Mouse (Mus musculus): Measurements from ENCODE around the gene Fahd2a. TPM values are rescaled to one million over a fixed set of nuclear protein-coding genes. Genes with fewer than 3 reads are reported as not detected.

Gene Fahd2a
- polyA plus RNA-seq, 1 experiment from 2014 or later: 37.3 TPM

GRCm38 (mm10) chr2:127471281-127471680 lies 26.9 kb upstream of the Fahd2a start:
- no peak for ATAC-seq
- WGBS: 86% methylated on average over 8 of the region's 8 CpGs
- Histone ChIP-seq H3K36me3 (ENCODE audit: control insufficient read depth, insufficient read depth, low read length) (no peaks in the 10 kb centered on the region), H3K4me2 (ENCODE audit: low read length) (no peak overlapping the region), H3K4me1 (ENCODE audit: control insufficient read depth, insufficient read depth, low read length) (no peaks in the 10 kb centered on the region), H3K9me3 (replicated peaks; ENCODE audit: control insufficient read depth, low read length, poor library complexity, severe bottlenecking) (no peaks in the 10 kb centered on the region), H3K27ac (ENCODE audit: low read length) (no peak overlapping the region), H3K9ac (ENCODE audit: low read depth, low read length) (no peak overlapping the region), H3K4me3 (ENCODE audit: low read depth, low read length) (no peak overlapping the region), H3K27me3 (ENCODE audit: control insufficient read depth, insufficient read depth, low read depth, low read length) (no peaks in the 10 kb centered on the region)

GRCm38 (mm10) chr2:127470661-127471060 lies 26.3 kb upstream of the Fahd2a start:
- H3K36me3 ChIP-seq (ENCODE audit: control insufficient read depth, insufficient read depth, low read length): no peaks in the 10 kb centered on the region
- no peak overlapping the region for H3K4me2 ChIP-seq (ENCODE audit: low read length)
- H3K4me3 ChIP-seq (ENCODE audit: low read depth, low read length): no peak overlapping the region
- H3K4me1 ChIP-seq (ENCODE audit: control insufficient read depth, insufficient read depth, low read length): no peaks in the 10 kb centered on the region
- H3K27me3 ChIP-seq (ENCODE audit: control insufficient read depth, insufficient read depth, low read depth, low read length): no peaks in the 10 kb centered on the region
- 95% methylated on average over 10 of the region's 10 CpGs for WGBS
- no peak for ATAC-seq
- H3K27ac ChIP-seq (ENCODE audit: low read length): no peak overlapping the region
- H3K9me3 ChIP-seq (replicated peaks; ENCODE audit: control insufficient read depth, low read length, poor library complexity, severe bottlenecking): no peaks in the 10 kb centered on the region
- no peak overlapping the region for H3K9ac ChIP-seq (ENCODE audit: low read depth, low read length)

- no peaks in the 10 kb centered on the region for H3K9me3 ChIP-seq (replicated peaks; ENCODE audit: control insufficient read depth, low read length, poor library complexity, severe bottlenecking)
- WGBS: 88% methylated on average over 5 of the region's 5 CpGs
- ATAC-seq: no peak
Observed at GRCm38 (mm10) chr2:127470183-127470582, 25.8 kb upstream of the Fahd2a start.

GRCm38 (mm10) chr2:127462314-127462713 lies 17.9 kb upstream of the Fahd2a start:
- H3K27ac ChIP-seq (ENCODE audit: low read length): no peak overlapping the region
- 12% methylated on average over 8 of the region's 8 CpGs for whole genome bisulfite sequencing
- peak; percentile 82; the same call in 1 of the 2 replicates for ATAC-seq

More at GRCm38 (mm10) chr2:127470183-127470582, 25.8 kb upstream of the Fahd2a start:
- no peaks in the 10 kb centered on the region for H3K4me1 ChIP-seq (ENCODE audit: control insufficient read depth, insufficient read depth, low read length)
- H3K27ac ChIP-seq (ENCODE audit: low read length): no peak overlapping the region
- no peak overlapping the region for H3K4me2 ChIP-seq (ENCODE audit: low read length)
- no peaks in the 10 kb centered on the region for H3K36me3 ChIP-seq (ENCODE audit: control insufficient read depth, insufficient read depth, low read length)
- no peak overlapping the region for H3K4me3 ChIP-seq (ENCODE audit: low read depth, low read length)
- H3K27me3 ChIP-seq (ENCODE audit: control insufficient read depth, insufficient read depth, low read depth, low read length): no peaks in the 10 kb centered on the region
- no peak overlapping the region for H3K9ac ChIP-seq (ENCODE audit: low read depth, low read length)

GRCm38 (mm10) chr2:127461351-127461750 lies 17.0 kb upstream of the Fahd2a start:
- Histone ChIP-seq H3K4me2 (ENCODE audit: low read length) (no peak overlapping the region), H3K9me3 (replicated peaks; ENCODE audit: control insufficient read depth, low read length, poor library complexity, severe bottlenecking) (no peaks in the 10 kb centered on the region), H3K27ac (ENCODE audit: low read length) (no peak overlapping the region), H3K9ac (ENCODE audit: low read depth, low read length) (no peak overlapping the region), H3K4me3 (ENCODE audit: low read depth, low read length) (no peak overlapping the region), H3K4me1 (ENCODE audit: control insufficient read depth, insufficient read depth, low read length) (no peaks in the 10 kb centered on the region), H3K36me3 (ENCODE audit: control insufficient read depth, insufficient read depth, low read length) (no peaks in the 10 kb centered on the region; the same call in 1 of the 2 replicates), H3K27me3 (ENCODE audit: control insufficient read depth, insufficient read depth, low read depth, low read length) (no peaks in the 10 kb centered on the region)
- WGBS: 60% methylated on average over 9 of the region's 9 CpGs
- no peak for ATAC-seq

More at GRCm38 (mm10) chr2:127462314-127462713, 17.9 kb upstream of the Fahd2a start:
- Histone ChIP-seq H3K4me2 (ENCODE audit: low read length) (no peak overlapping the region), H3K36me3 (ENCODE audit: control insufficient read depth, insufficient read depth, low read length) (no peaks in the 10 kb centered on the region; the same call in 1 of the 2 replicates), H3K4me1 (ENCODE audit: control insufficient read depth, insufficient read depth, low read length) (no peaks in the 10 kb centered on the region), H3K9ac (ENCODE audit: low read depth, low read length) (no peak overlapping the region), H3K4me3 (ENCODE audit: low read depth, low read length) (no peak overlapping the region), H3K27me3 (ENCODE audit: control insufficient read depth, insufficient read depth, low read depth, low read length) (no peaks in the 10 kb centered on the region), H3K9me3 (replicated peaks; ENCODE audit: control insufficient read depth, low read length, poor library complexity, severe bottlenecking) (no peaks in the 10 kb centered on the region)

GRCm38 (mm10) chr2:127459341-127459740 lies 15.0 kb upstream of the Fahd2a start:
- H3K27ac ChIP-seq (ENCODE audit: low read length): no peak overlapping the region
- H3K9me3 ChIP-seq (replicated peaks; ENCODE audit: control insufficient read depth, low read length, poor library complexity, severe bottlenecking): no peaks in the 10 kb centered on the region
- no peaks in the 10 kb centered on the region for H3K27me3 ChIP-seq (ENCODE audit: control insufficient read depth, insufficient read depth, low read depth, low read length)
- no peaks in the 10 kb centered on the region for H3K4me1 ChIP-seq (ENCODE audit: control insufficient read depth, insufficient read depth, low read length)
- 83% methylated on average over 2 of the region's 2 CpGs for WGBS
- no peak overlapping the region for H3K4me3 ChIP-seq (ENCODE audit: low read depth, low read length)
- no peak for ATAC-seq
- no peak overlapping the region for H3K9ac ChIP-seq (ENCODE audit: low read depth, low read length)
- H3K4me2 ChIP-seq (ENCODE audit: low read length): no peak overlapping the region
- no peaks in the 10 kb centered on the region; the same call in 1 of the 2 replicates for H3K36me3 ChIP-seq (ENCODE audit: control insufficient read depth, insufficient read depth, low read length)

GRCm38 (mm10) chr2:127453764-127454163 lies 9.4 kb upstream of the Fahd2a start:
- Histone ChIP-seq H3K4me2 (ENCODE audit: low read length) (no peak overlapping the region), H3K27ac (ENCODE audit: low read length) (no peak overlapping the region), H3K9me3 (replicated peaks; ENCODE audit: control insufficient read depth, low read length, poor library complexity, severe bottlenecking) (no peaks in the 10 kb centered on the region), H3K36me3 (ENCODE audit: control insufficient read depth, insufficient read depth, low read length) (no peaks in the 10 kb centered on the region; the same call in 1 of the 2 replicates), H3K27me3 (ENCODE audit: control insufficient read depth, insufficient read depth, low read depth, low read length) (no peaks in the 10 kb centered on the region), H3K9ac (ENCODE audit: low read depth, low read length) (no peak overlapping the region), H3K4me3 (ENCODE audit: low read depth, low read length) (no peak overlapping the region), H3K4me1 (ENCODE audit: control insufficient read depth, insufficient read depth, low read length) (no peaks in the 10 kb centered on the region)
- 8% methylated on average over 5 of the region's 5 CpGs for WGBS
- ATAC-seq: no peak

GRCm38 (mm10) chr2:127453141-127453540 lies 8.8 kb upstream of the Fahd2a start:
- Histone ChIP-seq H3K9ac (ENCODE audit: low read depth, low read length) (no peak overlapping the region), H3K36me3 (ENCODE audit: control insufficient read depth, insufficient read depth, low read length) (no peaks in the 10 kb centered on the region; the same call in 1 of the 2 replicates), H3K27ac (ENCODE audit: low read length) (no peak overlapping the region), H3K27me3 (ENCODE audit: control insufficient read depth, insufficient read depth, low read depth, low read length) (no peaks in the 10 kb centered on the region), H3K4me1 (ENCODE audit: control insufficient read depth, insufficient read depth, low read length) (no peaks in the 10 kb centered on the region), H3K4me3 (ENCODE audit: low read depth, low read length) (no peak overlapping the region), H3K9me3 (replicated peaks; ENCODE audit: control insufficient read depth, low read length, poor library complexity, severe bottlenecking) (no peaks in the 10 kb centered on the region), H3K4me2 (ENCODE audit: low read length) (no peak overlapping the region)
- WGBS: 78% methylated on average over 9 of the region's 9 CpGs
- no peak for ATAC-seq

GRCm38 (mm10) chr2:127451748-127452147 lies 7.4 kb upstream of the Fahd2a start:
- Histone ChIP-seq H3K27me3 (ENCODE audit: control insufficient read depth, insufficient read depth, low read depth, low read length) (no peaks in the 10 kb centered on the region), H3K4me3 (ENCODE audit: low read depth, low read length) (no peak overlapping the region), H3K36me3 (ENCODE audit: control insufficient read depth, insufficient read depth, low read length) (no peaks in the 10 kb centered on the region), H3K4me1 (ENCODE audit: control insufficient read depth, insufficient read depth, low read length) (no peaks in the 10 kb centered on the region), H3K9me3 (replicated peaks; ENCODE audit: control insufficient read depth, low read length, poor library complexity, severe bottlenecking) (no peaks in the 10 kb centered on the region), H3K4me2 (ENCODE audit: low read length) (no peak overlapping the region), H3K9ac (ENCODE audit: low read depth, low read length) (no peak overlapping the region), H3K27ac (ENCODE audit: low read length) (no peak overlapping the region)
- 55% methylated on average over 6 of the region's 6 CpGs for WGBS
- ATAC-seq: no peak
